Mouse (Mus musculus) kidney, adult 9 months (tissue): ENCODE measurements at regions not wholly inside any gene's neighbourhood (a gene's known extent, or its start where the extent isn't known, plus 50 kb on each side); places are given as distances from the start of the nearest gene placed in this dataset.
A peak's percentile ranks its signal among the peaks of the same experiment; 100 is the strongest.

ENCODE experiments used
- DNase-seq: peaks from one replicate; pipeline ENCODE4 v3.0.0; 2022

GRCm38 (mm10) chr4:82083519-82083918 lies 622.0 kb downstream of the Nfib start:
- DNase-seq: no peak

GRCm38 (mm10) chr4:82068050-82068449 lies 625.4 kb upstream of the Mpdz start:
- no peak for DNase-seq

- DNase-seq: peak; percentile 54
These were observed 623.2 kb upstream of the Mpdz start for GRCm38 (mm10) chr4:82065641-82066358.

GRCm38 (mm10) chr4:82062726-82063125 lies 620.1 kb upstream of the Mpdz start:
- DNase-seq: no peak

- peak; percentile 73 for DNase-seq
These were observed 614.1 kb upstream of the Mpdz start for GRCm38 (mm10) chr4:82056671-82057070.

GRCm38 (mm10) chr4:82048171-82048570 lies 605.6 kb upstream of the Mpdz start:
- DNase-seq: no peak

- DNase-seq: no peak
These were observed 594.9 kb upstream of the Mpdz start for GRCm38 (mm10) chr4:82037473-82037872.

- peak; percentile 13 for DNase-seq
These were observed 592.6 kb upstream of the Mpdz start for GRCm38 (mm10) chr4:82035074-82035703.

- no peak for DNase-seq
These were observed 586.6 kb upstream of the Mpdz start for GRCm38 (mm10) chr4:82029237-82029636.

- no peak for DNase-seq
These were observed 584.8 kb upstream of the Mpdz start for GRCm38 (mm10) chr4:82027447-82027881.

- DNase-seq: no peak
These were observed 558.8 kb upstream of the Mpdz start for GRCm38 (mm10) chr4:82001406-82001732.

GRCm38 (mm10) chr4:82000590-82001405 lies 558.2 kb upstream of the Mpdz start:
- DNase-seq: peak; percentile 5

GRCm38 (mm10) chr4:81999654-82000314 lies 557.2 kb upstream of the Mpdz start:
- DNase-seq: no peak

GRCm38 (mm10) chr4:81999093-81999492 lies 556.5 kb upstream of the Mpdz start:
- DNase-seq: no peak

GRCm38 (mm10) chr4:81996445-81996844 lies 553.8 kb upstream of the Mpdz start:
- no peak for DNase-seq

- DNase-seq: no peak
These were observed 552.6 kb upstream of the Mpdz start for GRCm38 (mm10) chr4:81995243-81995642.

- no peak for DNase-seq
These were observed 546.2 kb upstream of the Mpdz start for GRCm38 (mm10) chr4:81988796-81989195.

GRCm38 (mm10) chr4:81986616-81987015 lies 544.0 kb upstream of the Mpdz start:
- no peak for DNase-seq

GRCm38 (mm10) chr4:81981811-81982210 lies 539.2 kb upstream of the Mpdz start:
- DNase-seq: no peak

GRCm38 (mm10) chr4:81970472-81970871 lies 527.9 kb upstream of the Mpdz start:
- DNase-seq: no peak

- no peak for DNase-seq
These were observed 527.1 kb upstream of the Mpdz start for GRCm38 (mm10) chr4:81969621-81970115.

- DNase-seq: no peak
These were observed 523.5 kb upstream of the Mpdz start for GRCm38 (mm10) chr4:81966054-81966623.

GRCm38 (mm10) chr4:81963112-81963511 lies 520.5 kb upstream of the Mpdz start:
- DNase-seq: no peak
